Mouse (Mus musculus) liver, embryonic 11.5 days (tissue): ENCODE data around the gene Rimbp3. TPM values are rescaled to one million over a fixed set of nuclear protein-coding genes. Genes with fewer than 3 reads are reported as not detected.
A peak's percentile ranks its signal among the peaks of the same experiment; 100 is the strongest.

ENCODE experiments used
- ATAC-seq: fragments of 200-750 bp; cut with Nextera tagmentation; replicated peaks from 2 replicates; pipeline ENCODE4 v1.8.0; 2017; ENCODE audit warnings: moderate number of reproducible peaks, mild to moderate bottlenecking, moderate TSS enrichment, moderate library complexity; ENCODE audit not compliant: low FRiP score
- DNase-seq: peaks from one replicate; pipeline ENCODE4 v3.0.0-alpha.2; 2017; ENCODE audit warnings: low spot score
- H3K27ac ChIP-seq: fragments of 300-500 bp; sonication (generic); 2 replicates; pipeline ENCODE4 v1.5.1; 2014; ENCODE audit warnings: mild to moderate bottlenecking, low read depth, low read length, control low read depth
- H3K27me3 ChIP-seq: fragments of 300-500 bp; sonication (generic); replicated peaks from 2 replicates; pipeline ENCODE4 v1.6.1; 2014; ENCODE audit warnings: low read length, mixed read lengths; ENCODE audit not compliant: control insufficient read depth, insufficient read depth
- H3K36me3 ChIP-seq: fragments of 300-500 bp; sonication (generic); 2 replicates; pipeline ENCODE4 v1.6.1; 2014; ENCODE audit warnings: mild to moderate bottlenecking, low read length, moderate library complexity, mixed read lengths; ENCODE audit not compliant: control insufficient read depth, insufficient read depth
- H3K4me1 ChIP-seq: fragments of 300-500 bp; sonication (generic); replicated peaks from 2 replicates; pipeline ENCODE4 v1.6.1; 2014; ENCODE audit warnings: low read length, mixed read lengths; ENCODE audit not compliant: control insufficient read depth, insufficient read depth
- H3K4me2 ChIP-seq: fragments of 300-500 bp; sonication (generic); 2 replicates; pipeline ENCODE4 v1.6.1; 2014; ENCODE audit warnings: mild to moderate bottlenecking, control low read depth, moderate library complexity
- H3K4me3 ChIP-seq: fragments of 300-500 bp; sonication (generic); 2 replicates; pipeline ENCODE4 v1.5.1; 2014; ENCODE audit warnings: low read depth, low read length, control low read depth
- H3K9ac ChIP-seq: fragments of 300-500 bp; sonication (generic); 2 replicates; pipeline ENCODE4 v1.6.1; 2014; ENCODE audit warnings: low read depth, low read length, control low read depth
- H3K9me3 ChIP-seq: fragments of 300-500 bp; sonication (generic); 2 replicates; pipeline ENCODE4 v1.6.1; 2016; ENCODE audit warnings: low read length, inconsistent platforms, mixed read lengths; ENCODE audit not compliant: control insufficient read depth
- WGBS: fragments of 180-500 bp; shearing (Covaris S2); extraction: QIAGEN DNeasy Blood & Tissue Kit; methylation state at CpG from one replicate; pipeline ENCODE4 v1.1.7; 2014; 5-methylcytosine and 5-hydroxymethylcytosine counted together
- polyA plus RNA-seq: library from polyadenylated mRNA; unstranded; fragments of >200 nt; fragmentation: Nextera tagmentation; extraction: Ambion mirVana; gene quantifications from 2 replicates; pipeline ENCODE4 v1.2.1, GENCODE M21; 2014

Gene Rimbp3
- polyA plus RNA-seq, 1 experiment from 2014 or later: 0.45 TPM

- Histone ChIP-seq H3K27ac (no peak overlapping the region), H3K4me2 (no peak overlapping the region), H3K9ac (no peak overlapping the region), H3K4me1 (peaks cover 34% of the 10 kb centered on the region), H3K36me3 (no peaks in the 10 kb centered on the region), H3K9me3 (no peaks in the 10 kb centered on the region), H3K27me3 (no peaks in the 10 kb centered on the region), H3K4me3 (no peak overlapping the region)
- ATAC-seq: no peak
- WGBS: 78% methylated on average over 1 of the region's 1 CpGs
- no peak for DNase-seq
Observed at GRCm38 (mm10) chr16:17244996-17245395, 36.6 kb downstream of the Rimbp3 start.

GRCm38 (mm10) chr16:17247727-17248126, 39.3 kb downstream of the Rimbp3 start:
- no peak for ATAC-seq
- peaks cover 49% of the 10 kb centered on the region for H3K4me1 ChIP-seq

GRCm38 (mm10) chr16:17249135-17249534, 40.7 kb downstream of the Rimbp3 start:
- Histone ChIP-seq H3K4me3 (no peak overlapping the region), H3K27ac (peak overlapping the region; percentile 1), H3K27me3 (no peaks in the 10 kb centered on the region), H3K4me1 (peaks cover 54% of the 10 kb centered on the region), H3K9me3 (no peaks in the 10 kb centered on the region), H3K36me3 (no peaks in the 10 kb centered on the region), H3K9ac (no peak overlapping the region), H3K4me2 (peak overlapping the region; percentile 52)
- peak; percentile 66 for ATAC-seq
- WGBS: 21% methylated on average over 6 of the region's 6 CpGs
- DNase-seq: no peak

More at GRCm38 (mm10) chr16:17247727-17248126, 39.3 kb downstream of the Rimbp3 start:
- Histone ChIP-seq H3K9me3 (no peaks in the 10 kb centered on the region), H3K36me3 (no peaks in the 10 kb centered on the region), H3K4me3 (no peak overlapping the region), H3K4me2 (no peak overlapping the region), H3K27me3 (no peaks in the 10 kb centered on the region), H3K9ac (no peak overlapping the region), H3K27ac (no peak overlapping the region)
- no peak for DNase-seq
- 77% methylated on average over 4 of the region's 4 CpGs for WGBS

DNA sequence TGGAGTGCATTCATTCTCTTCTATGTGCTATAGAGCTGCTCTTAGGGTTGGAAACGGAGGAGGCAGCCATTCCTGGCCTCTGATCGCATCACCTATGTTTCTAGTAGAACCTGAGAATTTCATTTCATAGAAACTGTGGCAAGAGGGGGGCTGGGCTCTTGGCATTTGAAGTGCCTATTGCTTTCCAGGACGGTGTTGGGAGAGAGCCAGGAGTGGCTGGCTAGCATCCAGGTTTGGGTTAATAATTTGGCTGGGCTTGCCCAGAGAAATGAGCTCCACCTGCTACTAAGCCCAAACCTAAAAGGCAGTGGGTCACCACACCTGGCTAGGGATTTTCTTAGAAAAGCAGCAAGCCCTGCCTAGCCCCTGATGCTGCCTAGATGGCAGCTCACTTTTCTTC, 43.1 kb downstream of the Rimbp3 start:
- WGBS: 69% methylated on average over 3 of the region's 3 CpGs
- DNase-seq: no peak
- peak overlapping the region; percentile 55 for H3K4me2 ChIP-seq

DNA sequence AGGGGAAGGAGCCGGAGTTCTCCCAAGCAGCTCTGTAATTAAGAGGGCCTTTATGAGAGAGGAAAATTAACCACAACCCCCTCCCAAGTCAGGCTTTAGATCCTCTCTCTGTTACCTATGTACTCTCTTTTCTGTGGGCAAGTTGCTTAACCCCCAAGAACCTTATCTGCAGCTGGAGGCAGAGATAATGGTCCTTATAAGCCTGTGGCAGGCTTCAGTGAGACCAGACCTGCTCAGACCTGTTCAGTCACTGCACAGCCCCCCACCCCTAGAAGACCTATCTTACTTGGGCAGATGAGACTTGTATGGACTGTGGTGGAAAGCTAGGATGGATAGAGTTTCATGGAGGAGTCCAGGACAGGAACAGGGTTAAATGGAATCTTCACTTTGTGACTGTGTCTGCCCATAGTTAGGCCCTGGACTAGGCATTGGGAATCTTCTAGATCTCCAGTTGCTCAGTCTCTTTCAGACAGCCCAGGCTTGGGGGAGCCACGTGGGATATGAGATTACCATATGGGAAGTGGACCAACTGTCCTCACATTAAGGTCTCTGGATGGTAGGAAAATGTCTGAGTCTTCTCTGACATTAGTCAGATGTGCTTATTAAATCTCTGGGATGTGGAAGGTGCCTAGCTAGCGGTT, 43.8 kb downstream of the Rimbp3 start:
- H3K27me3 ChIP-seq: no peaks in the 10 kb centered on the region
- no peak overlapping the region for H3K4me3 ChIP-seq
- peak overlapping the region; percentile 55 for H3K4me2 ChIP-seq
- 46% methylated on average over 3 of the region's 3 CpGs for WGBS
- no peaks in the 10 kb centered on the region for H3K9me3 ChIP-seq
- peak overlapping the region; percentile 71 for H3K27ac ChIP-seq
- H3K36me3 ChIP-seq: peaks cover 4% of the 10 kb centered on the region
- H3K9ac ChIP-seq: peak overlapping the region; percentile 60
- H3K4me1 ChIP-seq: peaks cover 58% of the 10 kb centered on the region
- ATAC-seq (peak; percentile 94), DNase-seq (no peak)

More for the DNA sequence above, 43.1 kb downstream of the Rimbp3 start:
- H3K4me3 ChIP-seq: no peak overlapping the region
- peak overlapping the region; percentile 71 for H3K27ac ChIP-seq
- peak overlapping the region; percentile 60 for H3K9ac ChIP-seq
- peaks cover 56% of the 10 kb centered on the region for H3K4me1 ChIP-seq
- no peaks in the 10 kb centered on the region for H3K27me3 ChIP-seq
- no peaks in the 10 kb centered on the region for H3K9me3 ChIP-seq
- no peaks in the 10 kb centered on the region for H3K36me3 ChIP-seq
- no peak for ATAC-seq

DNA sequence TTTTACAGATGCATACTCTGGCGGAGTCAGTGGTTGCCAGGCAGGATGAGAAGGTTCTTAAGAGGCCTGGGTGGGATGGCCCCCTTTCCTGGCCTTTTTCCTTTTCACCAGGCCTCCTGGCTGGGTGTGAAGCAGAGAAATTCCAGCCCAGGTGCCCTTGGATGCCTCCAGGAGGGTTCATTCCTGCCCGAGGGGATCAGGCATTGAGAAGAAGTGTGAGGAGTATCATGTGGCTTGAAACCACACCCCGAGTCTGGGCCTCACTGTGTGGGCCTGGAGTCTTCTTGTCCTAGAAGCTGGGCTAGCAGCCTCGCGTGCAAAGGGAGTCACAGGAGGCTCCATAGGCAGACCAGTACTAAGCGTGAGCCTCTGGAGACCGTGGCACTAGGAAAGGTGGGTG, 44.4 kb downstream of the Rimbp3 start:
- Histone ChIP-seq H3K4me1 (peaks cover 56% of the 10 kb centered on the region), H3K27me3 (no peaks in the 10 kb centered on the region), H3K4me3 (no peak overlapping the region), H3K9ac (peak overlapping the region; percentile 60), H3K36me3 (peaks cover 10% of the 10 kb centered on the region), H3K27ac (peak overlapping the region; percentile 71), H3K9me3 (no peaks in the 10 kb centered on the region), H3K4me2 (peak overlapping the region; percentile 55)
- ATAC-seq (0 out of 2 replicates have a peak, but pooled peaks have one; percentile 45), DNase-seq (no peak)
- WGBS: 46% methylated on average over 7 of the region's 7 CpGs

DNA sequence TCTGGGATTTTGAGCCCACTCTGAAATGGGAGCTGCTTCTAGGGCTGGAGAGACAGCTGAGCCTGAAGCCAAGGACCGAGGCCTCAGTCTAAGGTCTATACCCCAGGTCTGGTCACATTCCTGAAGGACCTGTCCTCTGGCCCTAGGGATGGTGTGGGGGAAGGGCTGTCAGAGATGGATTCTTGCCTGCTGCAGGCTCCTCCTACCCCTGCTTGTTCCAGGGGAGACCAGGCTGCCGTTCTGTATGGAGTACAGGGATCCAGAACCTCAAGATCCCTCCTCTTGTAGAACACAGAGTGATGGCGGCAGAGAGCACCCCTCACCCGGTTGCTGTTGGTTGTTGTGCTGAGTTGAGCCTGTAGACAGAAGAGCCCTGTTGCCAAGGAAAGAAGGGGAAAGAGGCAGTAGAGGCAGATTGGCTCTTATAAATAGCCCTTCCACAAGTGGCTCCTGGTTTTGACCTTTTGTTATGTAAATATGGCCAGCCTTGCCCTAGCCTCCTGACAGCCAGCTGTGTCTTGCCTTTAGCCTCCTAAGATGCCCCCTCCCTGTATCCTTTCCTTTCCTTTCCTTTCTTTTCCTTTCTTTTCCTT, 45.7 kb downstream of the Rimbp3 start:
- H3K9me3 ChIP-seq: no peaks in the 10 kb centered on the region
- no peak for ATAC-seq
- peak overlapping the region; percentile 55 for H3K4me2 ChIP-seq
- DNase-seq: no peak
- peak overlapping the region; percentile 2; the same call in 1 of the 2 replicates for H3K27ac ChIP-seq
- no peaks in the 10 kb centered on the region for H3K27me3 ChIP-seq
- WGBS: 53% methylated on average over 4 of the region's 4 CpGs
- H3K4me1 ChIP-seq: peaks cover 49% of the 10 kb centered on the region
- peaks cover 22% of the 10 kb centered on the region for H3K36me3 ChIP-seq
- H3K4me3 ChIP-seq: no peak overlapping the region
- 0 out of 2 replicates have a peak overlapping the region, but pooled peaks have one; percentile 8 for H3K9ac ChIP-seq

DNA sequence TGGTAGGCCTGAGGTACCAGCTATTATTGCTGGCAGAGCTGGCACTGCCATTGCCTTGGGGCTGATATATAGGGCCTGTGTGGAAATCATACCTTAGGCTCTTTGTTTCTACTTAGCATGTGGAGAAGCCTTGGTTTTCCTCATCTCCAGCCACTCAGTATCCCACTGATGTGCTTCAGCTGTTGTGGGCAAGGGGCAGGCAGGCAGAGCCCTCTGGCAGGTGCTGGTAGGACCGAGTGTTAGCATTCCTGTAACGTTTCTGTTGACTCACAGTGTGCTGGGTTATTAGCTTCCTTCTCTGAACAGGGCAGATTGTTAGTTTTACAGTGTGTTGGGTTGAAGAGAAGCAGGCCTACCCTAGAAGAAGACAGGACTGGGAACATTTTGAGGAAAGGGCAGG, 46.9 kb downstream of the Rimbp3 start:
- H3K4me3 ChIP-seq: no peak overlapping the region
- peaks cover 27% of the 10 kb centered on the region for H3K36me3 ChIP-seq
- H3K4me1 ChIP-seq: peaks cover 38% of the 10 kb centered on the region
- H3K9me3 ChIP-seq: no peaks in the 10 kb centered on the region
- ATAC-seq: no peak
- WGBS: 69% methylated on average over 2 of the region's 2 CpGs
- no peak for DNase-seq
- no peaks in the 10 kb centered on the region for H3K27me3 ChIP-seq
- H3K9ac ChIP-seq: no peak overlapping the region
- no peak overlapping the region for H3K27ac ChIP-seq
- no peak overlapping the region for H3K4me2 ChIP-seq

DNA sequence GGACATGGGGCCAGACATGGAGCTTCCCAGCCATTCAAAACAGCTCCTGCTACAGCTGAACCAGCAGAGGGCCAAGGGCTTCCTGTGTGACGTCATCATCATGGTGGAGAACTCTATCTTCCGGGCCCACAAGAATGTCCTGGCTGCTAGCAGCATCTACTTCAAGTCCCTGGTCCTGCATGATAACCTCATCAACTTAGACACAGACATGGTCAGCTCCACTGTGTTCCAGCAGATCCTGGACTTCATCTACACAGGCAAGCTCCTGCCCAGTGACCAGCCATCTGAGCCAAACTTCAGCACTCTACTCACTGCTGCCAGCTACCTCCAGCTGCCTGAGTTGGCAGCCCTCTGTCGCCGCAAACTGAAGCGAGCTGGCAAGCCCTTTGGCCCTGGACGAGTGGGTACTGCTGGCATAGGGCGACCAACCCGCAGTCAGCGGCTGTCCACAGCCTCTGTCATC, 49.0 kb downstream of the Rimbp3 start:
- H3K4me3 ChIP-seq: no peak overlapping the region
- DNase-seq: no peak
- no peaks in the 10 kb centered on the region for H3K9me3 ChIP-seq
- H3K9ac ChIP-seq: no peak overlapping the region
- 83% methylated on average over 9 of the region's 9 CpGs for WGBS
- H3K4me1 ChIP-seq: peaks cover 22% of the 10 kb centered on the region
- peaks cover 27% of the 10 kb centered on the region for H3K36me3 ChIP-seq
- H3K4me2 ChIP-seq: no peak overlapping the region
- no peak overlapping the region for H3K27ac ChIP-seq
- ATAC-seq: no peak
- no peaks in the 10 kb centered on the region for H3K27me3 ChIP-seq
